Mouse (Mus musculus) heart, embryonic 12.5 days (tissue): Measurements from ENCODE around the gene Pmvk. TPM values are rescaled to one million over a fixed set of nuclear protein-coding genes. Genes with fewer than 3 reads are reported as not detected.

Experiments used
- ATAC-seq: fragments of 200-750 bp; cut with Nextera tagmentation; 2 replicates; pipeline ENCODE4 v1.8.0; 2017; ENCODE audit warnings: moderate TSS enrichment, moderate library complexity; ENCODE audit not compliant: insufficient number of reproducible peaks, low FRiP score
- H3K27ac ChIP-seq: fragments of 300-500 bp; sonication (generic); 2 replicates; pipeline ENCODE4 v1.5.1; 2016; ENCODE audit warnings: mild to moderate bottlenecking, moderate library complexity; ENCODE audit not compliant: poor library complexity, severe bottlenecking
- H3K27me3 ChIP-seq: fragments of 300-500 bp; sonication (generic); replicated peaks from 2 replicates; pipeline ENCODE4 v1.6.1; 2016; ENCODE audit warnings: mild to moderate bottlenecking, moderate library complexity
- H3K36me3 ChIP-seq: fragments of 300-500 bp; sonication (generic); 2 replicates; pipeline ENCODE4 v1.6.1; 2016; ENCODE audit warnings: mild to moderate bottlenecking, moderate library complexity
- H3K4me1 ChIP-seq: fragments of 300-500 bp; sonication (generic); replicated peaks from 2 replicates; pipeline ENCODE4 v1.6.1; 2016; ENCODE audit warnings: mild to moderate bottlenecking
- H3K4me2 ChIP-seq: fragments of 300-500 bp; sonication (generic); 2 replicates; pipeline ENCODE4 v1.6.1; 2016; ENCODE audit warnings: mild to moderate bottlenecking, moderate library complexity
- H3K4me3 ChIP-seq: fragments of 300-500 bp; sonication (generic); 2 replicates; pipeline ENCODE4 v1.5.1; 2016; ENCODE audit warnings: mild to moderate bottlenecking
- H3K9ac ChIP-seq: fragments of 300-500 bp; sonication (generic); 2 replicates; pipeline ENCODE4 v1.6.1; 2016; ENCODE audit warnings: mild to moderate bottlenecking, moderate library complexity
- H3K9me3 ChIP-seq: fragments of 300-500 bp; sonication (generic); replicated peaks from 2 replicates; pipeline ENCODE4 v1.6.1; 2016; ENCODE audit warnings: mild to moderate bottlenecking, moderate library complexity
- WGBS: fragments of 180-500 bp; shearing (Covaris S2); methylation state at CpG from one replicate; pipeline ENCODE4 v1.1.7; 2016; 5-methylcytosine and 5-hydroxymethylcytosine counted together
- polyA plus RNA-seq: library from polyadenylated mRNA; unstranded; fragments of >200 nt; fragmentation: Nextera tagmentation; extraction: Ambion mirVana; gene quantifications from 2 replicates; pipeline ENCODE4 v1.2.1, GENCODE M21; 2016

Pmvk gene
- polyA plus RNA-seq, 1 experiment from 2014 or later = 46.8 TPM

- 20% methylated on average over 24 of the region's 24 CpGs for WGBS
- ATAC-seq = peak; percentile 78
- H3K4me1 ChIP-seq = peaks cover 14% of the 10 kb centered on the region; the same call in 1 of the 2 replicates
- peak overlapping the region; percentile 59 for H3K4me2 ChIP-seq
- H3K36me3 ChIP-seq = no peaks in the 10 kb centered on the region
- peak overlapping the region; percentile 10 for H3K4me3 ChIP-seq
- no peaks in the 10 kb centered on the region for H3K9me3 ChIP-seq
- H3K27me3 ChIP-seq = no peaks in the 10 kb centered on the region
- no peak overlapping the region for H3K27ac ChIP-seq
- 0 out of 2 replicates have a peak overlapping the region, but pooled peaks have one; percentile 19 for H3K9ac ChIP-seq
These were observed 30.6 kb downstream of the Pmvk start for GRCm38 (mm10) chr3:89484766-89485524.

GRCm38 (mm10) chr3:89486111-89486510, 31.8 kb downstream of the Pmvk start:
- no peak overlapping the region for H3K4me2 ChIP-seq
- no peak for ATAC-seq
- no peak overlapping the region for H3K9ac ChIP-seq
- peaks cover 19% of the 10 kb centered on the region; the same call in 1 of the 2 replicates for H3K4me1 ChIP-seq
- H3K36me3 ChIP-seq = no peaks in the 10 kb centered on the region
- H3K9me3 ChIP-seq = no peaks in the 10 kb centered on the region
- H3K27ac ChIP-seq = no peak overlapping the region
- no peak overlapping the region for H3K4me3 ChIP-seq
- H3K27me3 ChIP-seq = no peaks in the 10 kb centered on the region
- 85% methylated on average over 8 of the region's 8 CpGs for WGBS

DNA sequence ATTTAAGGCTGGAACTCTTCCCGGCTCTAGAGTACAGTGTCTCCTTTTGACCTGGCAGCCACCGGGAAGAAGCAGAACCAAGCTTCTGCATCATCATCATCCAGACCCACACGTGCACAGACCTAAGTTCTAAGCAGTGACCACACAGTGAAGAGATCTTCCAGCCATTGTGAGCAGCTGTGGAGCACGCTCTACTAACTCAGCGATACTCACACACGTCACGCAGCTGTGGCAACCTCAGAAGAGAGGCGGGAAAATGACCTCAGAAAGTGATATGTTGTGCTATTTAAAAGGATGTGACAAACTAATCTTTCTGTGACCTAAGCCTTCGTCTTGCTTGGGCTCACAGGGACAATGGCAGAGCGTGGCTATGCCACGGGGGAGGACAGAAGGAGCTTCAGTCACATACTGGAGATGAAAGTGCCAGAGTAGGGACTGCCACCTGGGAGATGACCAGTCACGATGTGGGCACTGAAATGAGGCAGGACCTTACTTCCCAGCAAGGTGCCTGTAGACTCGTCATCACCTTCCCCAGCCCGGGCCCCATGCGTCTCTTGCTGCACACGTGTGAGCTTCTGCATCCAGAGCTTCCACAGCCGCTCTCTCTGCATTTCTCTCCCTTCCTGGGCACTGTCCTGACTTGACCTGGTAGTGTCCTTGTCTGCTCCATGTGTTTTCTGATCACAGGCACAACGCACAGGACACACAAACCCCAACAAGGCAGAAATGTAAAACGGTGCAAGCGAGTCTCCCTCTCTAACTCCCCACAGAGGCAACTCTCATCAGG, 32.8 kb downstream of the Pmvk start:
- Histone ChIP-seq H3K4me1 (peaks cover 19% of the 10 kb centered on the region; the same call in 1 of the 2 replicates), H3K27ac (no peak overlapping the region), H3K9ac (no peak overlapping the region), H3K27me3 (0 out of 2 replicates have a peak, but pooled peaks cover 5% of the 10 kb centered on the region), H3K9me3 (no peaks in the 10 kb centered on the region), H3K4me2 (no peak overlapping the region), H3K36me3 (no peaks in the 10 kb centered on the region), H3K4me3 (no peak overlapping the region)
- WGBS = 50% methylated on average over 20 of the region's 20 CpGs
- ATAC-seq = no peak

DNA sequence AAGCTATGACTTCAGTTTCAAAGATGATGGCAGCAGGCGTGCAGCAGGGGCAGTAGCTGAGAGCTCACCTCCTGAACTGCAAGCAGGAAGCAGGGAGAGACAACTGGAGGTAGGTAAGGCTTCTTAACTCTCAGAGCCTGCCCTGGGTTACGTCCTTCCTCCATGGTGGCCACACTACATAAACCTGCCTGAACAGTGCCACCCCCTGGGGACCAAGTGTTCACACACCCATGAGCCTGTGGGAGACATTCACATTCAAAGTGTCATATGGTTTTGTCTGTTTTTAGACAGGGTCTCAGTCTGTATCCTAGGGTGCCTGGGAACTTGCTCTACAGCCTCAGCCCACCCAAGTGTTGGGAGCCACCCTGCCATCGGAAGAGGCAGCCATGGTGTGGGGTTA, 36.4 kb downstream of the Pmvk start:
- 0 out of 2 replicates have a peak, but pooled peaks cover 5% of the 10 kb centered on the region for H3K27me3 ChIP-seq
- WGBS = 83% methylated on average over 3 of the region's 3 CpGs
- ATAC-seq = no peak

GRCm38 (mm10) chr3:89491559-89491958, 37.2 kb downstream of the Pmvk start:
- Histone ChIP-seq H3K9ac (no peak overlapping the region), H3K4me2 (no peak overlapping the region), H3K27me3 (0 out of 2 replicates have a peak, but pooled peaks cover 5% of the 10 kb centered on the region), H3K4me3 (no peak overlapping the region), H3K4me1 (peaks cover 18% of the 10 kb centered on the region), H3K27ac (no peak overlapping the region), H3K9me3 (peaks cover 5% of the 10 kb centered on the region; the same call in 1 of the 2 replicates), H3K36me3 (no peaks in the 10 kb centered on the region)
- 69% methylated on average over 5 of the region's 5 CpGs for WGBS
- no peak for ATAC-seq

More for the DNA sequence above, 36.4 kb downstream of the Pmvk start:
- peaks cover 18% of the 10 kb centered on the region for H3K4me1 ChIP-seq
- H3K4me3 ChIP-seq = no peak overlapping the region
- no peak overlapping the region for H3K4me2 ChIP-seq
- H3K9me3 ChIP-seq = peaks cover 5% of the 10 kb centered on the region; the same call in 1 of the 2 replicates
- H3K9ac ChIP-seq = no peak overlapping the region
- H3K36me3 ChIP-seq = no peaks in the 10 kb centered on the region
- no peak overlapping the region; the same call in 1 of the 2 replicates for H3K27ac ChIP-seq

GRCm38 (mm10) chr3:89492701-89493151, 38.4 kb downstream of the Pmvk start:
- Histone ChIP-seq H3K4me1 (peaks cover 14% of the 10 kb centered on the region), H3K27ac (no peak overlapping the region)

DNA sequence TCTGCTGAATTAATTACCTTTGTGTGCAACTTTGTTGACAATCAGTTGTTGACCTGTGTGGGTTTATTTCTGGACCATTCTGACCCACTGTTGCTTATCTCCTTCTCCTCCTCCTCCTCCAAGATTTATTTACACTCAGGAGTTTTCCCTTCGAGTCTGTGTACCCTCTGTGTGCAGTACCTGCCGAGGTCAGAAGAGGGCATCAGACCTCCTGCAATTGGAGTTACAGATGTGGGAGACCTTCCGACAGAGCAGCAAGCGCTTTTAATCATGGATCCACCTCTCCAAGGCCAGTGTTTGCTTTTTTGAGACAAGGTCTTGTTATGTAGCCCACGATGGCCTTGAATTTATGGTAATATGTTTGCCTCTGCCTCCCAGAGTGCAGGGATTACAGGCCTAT, 40.3 kb downstream of the Pmvk start:
- no peak overlapping the region for H3K4me3 ChIP-seq
- WGBS = 79% methylated on average over 5 of the region's 5 CpGs
- 0 out of 2 replicates have a peak, but pooled peaks cover 5% of the 10 kb centered on the region for H3K27me3 ChIP-seq
- no peaks in the 10 kb centered on the region for H3K36me3 ChIP-seq
- no peak overlapping the region for H3K4me2 ChIP-seq
- peaks cover 5% of the 10 kb centered on the region; the same call in 1 of the 2 replicates for H3K9me3 ChIP-seq
- no peak overlapping the region for H3K9ac ChIP-seq
- ATAC-seq = no peak
- no peak overlapping the region for H3K27ac ChIP-seq
- peaks cover 10% of the 10 kb centered on the region for H3K4me1 ChIP-seq

More at GRCm38 (mm10) chr3:89492701-89493151, 38.4 kb downstream of the Pmvk start:
- H3K4me2 ChIP-seq = no peak overlapping the region
- H3K27me3 ChIP-seq = 0 out of 2 replicates have a peak, but pooled peaks cover 5% of the 10 kb centered on the region
- ATAC-seq = no peak
- H3K9ac ChIP-seq = no peak overlapping the region
- WGBS = 46% methylated on average over 8 of the region's 8 CpGs
- H3K4me3 ChIP-seq = no peak overlapping the region
- no peaks in the 10 kb centered on the region for H3K36me3 ChIP-seq
- peaks cover 5% of the 10 kb centered on the region; the same call in 1 of the 2 replicates for H3K9me3 ChIP-seq

DNA sequence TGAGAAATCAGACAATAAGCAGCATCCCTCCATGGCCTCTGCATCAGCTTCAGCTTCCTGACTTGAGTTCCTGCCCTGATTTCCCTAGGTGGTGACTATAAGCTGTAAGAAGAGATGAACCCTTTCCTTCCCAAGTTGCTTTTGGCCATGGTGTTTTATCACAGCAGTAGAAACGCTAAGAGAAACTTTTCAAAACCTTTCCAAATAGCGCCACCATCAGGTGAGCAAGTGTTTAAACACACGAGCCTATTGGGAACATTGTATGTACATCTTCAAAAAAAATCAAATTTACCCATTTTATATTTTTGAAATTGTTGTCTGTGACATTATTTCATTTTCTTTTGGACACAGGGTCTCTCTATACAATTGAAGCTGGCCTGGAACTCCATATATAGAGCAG, 42.0 kb downstream of the Pmvk start:
- H3K4me3 ChIP-seq = no peak overlapping the region
- peaks cover 5% of the 10 kb centered on the region; the same call in 1 of the 2 replicates for H3K4me1 ChIP-seq
- 0 out of 2 replicates have a peak, but pooled peaks cover 4% of the 10 kb centered on the region for H3K27me3 ChIP-seq
- H3K9me3 ChIP-seq = peaks cover 5% of the 10 kb centered on the region; the same call in 1 of the 2 replicates
- H3K36me3 ChIP-seq = no peaks in the 10 kb centered on the region
- no peak overlapping the region for H3K4me2 ChIP-seq
- no peak overlapping the region for H3K27ac ChIP-seq
- H3K9ac ChIP-seq = no peak overlapping the region
- WGBS = 65% methylated on average over 3 of the region's 3 CpGs
- no peak for ATAC-seq

DNA sequence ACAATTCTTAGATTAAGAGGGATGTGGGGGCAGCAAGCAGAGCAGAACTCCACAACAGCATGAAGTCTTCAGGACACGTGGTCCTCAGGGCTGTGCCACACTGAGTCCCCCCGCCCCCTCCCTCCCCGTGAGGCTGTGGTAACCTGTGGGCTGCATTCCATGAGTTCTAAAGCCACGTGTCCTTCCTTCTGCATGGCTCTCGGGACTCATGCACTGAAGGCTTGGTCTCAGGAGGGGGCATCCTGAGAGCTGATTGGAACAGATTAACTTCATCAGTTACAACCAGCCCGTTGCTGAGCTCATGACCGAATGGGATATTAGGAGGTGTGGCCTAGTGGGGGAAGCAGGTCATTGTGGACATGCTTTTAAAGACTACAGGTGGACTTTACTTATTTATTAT, 45.4 kb downstream of the Pmvk start:
- Histone ChIP-seq H3K27ac (no peak overlapping the region), H3K4me1 (no peaks in the 10 kb centered on the region), H3K9ac (no peak overlapping the region), H3K27me3 (peaks cover 6% of the 10 kb centered on the region), H3K4me2 (no peak overlapping the region), H3K4me3 (no peak overlapping the region), H3K9me3 (peaks cover 5% of the 10 kb centered on the region; the same call in 1 of the 2 replicates), H3K36me3 (no peaks in the 10 kb centered on the region)
- WGBS = 38% methylated on average over 7 of the region's 7 CpGs
- ATAC-seq = no peak

- peaks cover 16% of the 10 kb centered on the region for H3K27me3 ChIP-seq
- H3K4me1 ChIP-seq = no peaks in the 10 kb centered on the region
- 0 out of 2 replicates have a peak, but pooled peaks cover 3% of the 10 kb centered on the region for H3K9me3 ChIP-seq
- no peak overlapping the region for H3K27ac ChIP-seq
- ATAC-seq = no peak
- H3K36me3 ChIP-seq = no peaks in the 10 kb centered on the region
- H3K4me3 ChIP-seq = no peak overlapping the region
- no peak overlapping the region for H3K9ac ChIP-seq
- H3K4me2 ChIP-seq = no peak overlapping the region
These were observed 47.1 kb downstream of the Pmvk start for GRCm38 (mm10) chr3:89501486-89501885.

DNA sequence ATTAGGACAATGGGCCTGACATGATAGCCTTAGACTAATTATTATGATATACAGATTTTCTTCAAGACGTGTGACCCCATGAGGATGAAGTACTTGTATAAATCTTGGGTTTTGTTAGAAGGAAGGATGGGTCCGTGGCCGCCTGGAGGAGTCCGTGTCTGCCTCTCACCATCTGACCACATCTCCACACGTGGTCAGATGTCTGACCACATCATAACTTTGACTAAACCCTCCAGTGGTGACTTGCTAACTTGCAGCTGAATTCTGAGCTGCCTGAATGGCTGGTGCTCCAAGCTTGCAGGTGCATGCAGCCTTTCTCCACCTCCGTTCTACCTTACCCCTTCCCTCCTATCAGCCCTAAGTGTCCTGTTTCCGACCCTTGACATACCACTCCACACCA, 48.2 kb downstream of the Pmvk start:
- Histone ChIP-seq H3K4me1 (no peaks in the 10 kb centered on the region), H3K4me3 (no peak overlapping the region), H3K9ac (no peak overlapping the region), H3K4me2 (no peak overlapping the region), H3K36me3 (no peaks in the 10 kb centered on the region), H3K9me3 (0 out of 2 replicates have a peak, but pooled peaks cover 3% of the 10 kb centered on the region), H3K27ac (no peak overlapping the region), H3K27me3 (peaks cover 27% of the 10 kb centered on the region)
- no peak for ATAC-seq
- 62% methylated on average over 7 of the region's 7 CpGs for WGBS
